Mouse (Mus musculus) kidney, embryonic 14.5 days (tissue): ENCODE measurements around the gene Foxp1. TPM values are rescaled to one million over a fixed set of nuclear protein-coding genes. Genes with fewer than 3 reads are reported as not detected.

Experiments
- ATAC-seq: fragments of 200-750 bp; cut with Nextera tagmentation; 2 replicates; pipeline ENCODE4 v1.8.0; 2017; ENCODE audit warnings: moderate number of reproducible peaks, mild to moderate bottlenecking, moderate TSS enrichment, moderate library complexity; ENCODE audit not compliant: low FRiP score, low TSS enrichment
- H3K27ac ChIP-seq: fragments of 300-500 bp; sonication (generic); 2 replicates; pipeline ENCODE4 v1.5.1; 2014; ENCODE audit warnings: low read depth, mild to moderate bottlenecking, low read length, moderate library complexity, mixed read lengths
- H3K27me3 ChIP-seq: fragments of 300-500 bp; sonication (generic); 2 replicates; pipeline ENCODE4 v1.6.1; 2014; ENCODE audit warnings: mild to moderate bottlenecking, low read length; ENCODE audit not compliant: control insufficient read depth, insufficient read depth
- H3K36me3 ChIP-seq: fragments of 300-500 bp; sonication (generic); 2 replicates; pipeline ENCODE4 v1.6.1; 2014; ENCODE audit warnings: low read length, mixed read lengths; ENCODE audit not compliant: control insufficient read depth, insufficient read depth
- H3K4me1 ChIP-seq: fragments of 300-500 bp; sonication (generic); 2 replicates; pipeline ENCODE4 v1.6.1; 2014; ENCODE audit warnings: low read length, mixed read lengths; ENCODE audit not compliant: control insufficient read depth, insufficient read depth
- H3K4me2 ChIP-seq: fragments of 300-500 bp; sonication (generic); replicated peaks from 2 replicates; pipeline ENCODE4 v1.6.1; 2014; ENCODE audit warnings: low read depth, mild to moderate bottlenecking, low read length
- H3K4me3 ChIP-seq: fragments of 300-500 bp; sonication (generic); 2 replicates; pipeline ENCODE4 v1.5.1; 2014; ENCODE audit warnings: mild to moderate bottlenecking, low read length
- H3K9ac ChIP-seq: fragments of 300-500 bp; sonication (generic); 2 replicates; pipeline ENCODE4 v1.6.1; 2014; ENCODE audit warnings: low read depth, mild to moderate bottlenecking, low read length, moderate library complexity
- H3K9me3 ChIP-seq: fragments of 300-500 bp; sonication (generic); 2 replicates; pipeline ENCODE4 v1.6.1; 2016; ENCODE audit warnings: low read length; ENCODE audit not compliant: control insufficient read depth
- WGBS: fragments of 180-500 bp; shearing (Covaris S2); extraction: QIAGEN DNeasy Blood & Tissue Kit; methylation state at CpG from one replicate; pipeline ENCODE4 v1.1.7; 2014; 5-methylcytosine and 5-hydroxymethylcytosine counted together
- polyA plus RNA-seq: library from polyadenylated mRNA; unstranded; fragments of >200 nt; fragmentation: Nextera tagmentation; extraction: Ambion mirVana; gene quantifications from 2 replicates; pipeline ENCODE4 v1.2.1, GENCODE M21; 2014

Foxp1 gene
- polyA plus RNA-seq, 1 experiment from 2014 or later: 67.4 TPM

- ATAC-seq: no peak
- whole genome bisulfite sequencing: 69% methylated on average over 4 of the region's 4 CpGs
These were observed 233.3 kb downstream of the Foxp1 start for GRCm38 (mm10) chr6:99289220-99289619.

DNA sequence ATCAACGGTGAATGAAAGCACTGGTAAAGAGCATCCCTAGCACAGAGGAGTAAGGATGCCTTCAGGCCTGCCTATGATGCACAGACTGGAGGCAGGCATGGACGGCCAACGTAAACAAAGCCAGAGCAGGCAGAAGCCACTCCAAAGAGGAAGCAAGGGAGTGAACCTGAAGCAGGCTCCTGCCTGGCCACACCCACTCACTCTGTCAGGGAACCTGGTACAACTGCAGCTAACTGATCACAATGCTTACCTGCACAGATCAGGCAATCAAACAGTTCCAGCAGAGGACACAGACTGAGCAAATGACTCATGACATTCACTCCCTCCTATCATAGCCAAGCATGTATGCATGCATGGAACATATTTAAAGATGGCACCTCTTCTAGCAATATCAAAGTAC lies 237.5 kb downstream of the Foxp1 start:
- 52% methylated on average over 3 of the region's 3 CpGs for WGBS
- H3K36me3 ChIP-seq: no peaks in the 10 kb centered on the region
- H3K4me3 ChIP-seq: no peak overlapping the region
- H3K27ac ChIP-seq: no peak overlapping the region
- no peaks in the 10 kb centered on the region for H3K9me3 ChIP-seq
- H3K9ac ChIP-seq: no peak overlapping the region
- H3K4me1 ChIP-seq: peaks cover 8% of the 10 kb centered on the region; the same call in 1 of the 2 replicates
- no peaks in the 10 kb centered on the region for H3K27me3 ChIP-seq
- no peak for ATAC-seq
- no peak overlapping the region for H3K4me2 ChIP-seq

More at GRCm38 (mm10) chr6:99289220-99289619, 233.3 kb downstream of the Foxp1 start:
- no peaks in the 10 kb centered on the region for H3K9me3 ChIP-seq
- H3K4me2 ChIP-seq: no peak overlapping the region
- no peak overlapping the region for H3K4me3 ChIP-seq
- H3K9ac ChIP-seq: no peak overlapping the region
- no peak overlapping the region for H3K27ac ChIP-seq
- 0 out of 2 replicates have a peak, but pooled peaks cover 3% of the 10 kb centered on the region for H3K4me1 ChIP-seq
- H3K36me3 ChIP-seq: no peaks in the 10 kb centered on the region
- H3K27me3 ChIP-seq: no peaks in the 10 kb centered on the region

DNA sequence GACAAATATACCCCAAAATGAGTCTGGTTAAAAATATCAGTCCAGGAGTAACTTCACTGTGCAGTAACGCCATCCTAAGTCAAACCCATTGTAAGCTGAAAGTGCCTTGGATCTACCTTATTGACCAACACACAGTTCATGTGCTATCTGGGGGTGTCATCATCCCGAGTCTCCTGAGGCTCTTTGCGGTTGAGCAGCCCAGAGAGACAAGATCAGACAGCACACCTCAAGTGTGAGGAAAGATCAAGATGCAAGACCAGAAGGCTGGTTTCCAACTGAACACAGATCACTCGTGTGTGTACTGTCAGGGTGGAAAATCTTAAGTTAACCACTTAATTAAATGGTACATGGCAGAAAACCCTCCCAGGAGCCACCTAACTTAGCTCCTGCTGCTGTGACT lies 238.5 kb downstream of the Foxp1 start:
- 78% methylated on average over 4 of the region's 4 CpGs for WGBS
- no peaks in the 10 kb centered on the region for H3K36me3 ChIP-seq
- H3K27me3 ChIP-seq: no peaks in the 10 kb centered on the region
- H3K4me1 ChIP-seq: peaks cover 8% of the 10 kb centered on the region; the same call in 1 of the 2 replicates
- no peak overlapping the region for H3K9ac ChIP-seq
- H3K4me2 ChIP-seq: no peak overlapping the region
- no peaks in the 10 kb centered on the region for H3K9me3 ChIP-seq
- H3K27ac ChIP-seq: no peak overlapping the region
- no peak for ATAC-seq
- H3K4me3 ChIP-seq: no peak overlapping the region

DNA sequence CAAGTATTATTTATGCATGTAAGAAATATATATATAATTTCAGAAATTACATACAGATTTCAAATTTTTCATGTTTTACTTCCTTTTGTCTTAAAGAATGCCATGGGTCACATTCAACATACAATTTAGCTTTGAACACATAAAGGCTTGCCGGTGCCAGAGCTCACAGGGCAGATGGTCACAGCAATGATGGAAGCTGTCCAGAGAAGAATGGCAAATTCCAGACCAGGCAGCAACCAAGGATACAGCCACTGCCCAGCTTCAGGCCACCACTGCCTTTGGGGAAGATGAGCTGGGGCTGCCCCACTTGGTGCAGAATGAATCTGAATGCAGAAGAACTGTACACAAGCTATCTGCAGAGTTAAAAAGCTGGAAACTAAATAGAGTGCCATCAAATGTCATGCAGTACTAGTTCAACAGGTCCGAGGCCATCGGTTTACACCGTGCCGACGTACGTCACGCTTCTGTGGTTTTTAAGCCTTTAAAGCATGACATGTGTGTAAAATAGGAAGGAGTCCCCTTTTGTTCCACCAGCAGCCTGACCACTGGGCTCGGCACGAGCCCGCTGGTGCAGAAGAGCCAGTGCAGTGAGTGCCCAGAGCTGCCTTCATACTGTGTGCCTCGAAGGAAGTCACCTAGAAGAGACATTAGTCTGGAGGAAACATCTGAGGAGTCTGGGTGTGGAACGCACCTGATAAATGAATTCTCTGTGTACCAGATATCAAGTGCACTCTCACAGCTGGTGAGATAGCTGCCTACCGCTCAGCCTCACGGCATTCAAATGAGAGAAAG lies 239.5 kb downstream of the Foxp1 start:
- Histone ChIP-seq H3K4me2 (no peak overlapping the region), H3K27me3 (no peaks in the 10 kb centered on the region), H3K36me3 (no peaks in the 10 kb centered on the region), H3K27ac (no peak overlapping the region), H3K4me3 (no peak overlapping the region), H3K9ac (no peak overlapping the region), H3K9me3 (no peaks in the 10 kb centered on the region), H3K4me1 (peaks cover 8% of the 10 kb centered on the region; the same call in 1 of the 2 replicates)
- ATAC-seq: no peak
- 50% methylated on average over 15 of the region's 15 CpGs for WGBS

- H3K9me3 ChIP-seq: no peaks in the 10 kb centered on the region
- H3K4me3 ChIP-seq: no peak overlapping the region
- no peaks in the 10 kb centered on the region for H3K36me3 ChIP-seq
- H3K27ac ChIP-seq: no peak overlapping the region
- no peaks in the 10 kb centered on the region for H3K27me3 ChIP-seq
- H3K4me1 ChIP-seq: peaks cover 10% of the 10 kb centered on the region; the same call in 1 of the 2 replicates
- H3K9ac ChIP-seq: no peak overlapping the region
- WGBS: 93% methylated on average over 9 of the region's 9 CpGs
- no peak for ATAC-seq
- H3K4me2 ChIP-seq: no peak overlapping the region
These were observed 241.1 kb downstream of the Foxp1 start for GRCm38 (mm10) chr6:99281433-99281832.

DNA sequence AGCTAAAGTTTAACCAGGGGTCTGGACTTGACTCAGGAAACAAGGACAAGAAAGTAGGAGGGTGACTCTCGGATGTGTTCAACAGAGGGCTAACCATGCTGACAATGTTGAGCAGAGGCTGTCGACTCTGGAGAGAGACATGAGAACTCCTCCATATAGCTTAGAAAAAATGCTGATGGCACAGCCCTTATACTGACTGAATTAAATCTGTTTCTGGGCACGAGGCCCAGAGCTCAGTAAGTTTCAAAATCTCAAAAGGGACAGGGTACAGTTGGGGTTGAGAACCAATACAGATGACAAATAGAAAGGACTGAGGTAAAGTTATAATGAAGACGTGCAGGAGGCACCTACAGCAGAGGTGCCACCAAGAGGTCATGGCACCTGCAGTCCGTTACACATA lies 241.9 kb downstream of the Foxp1 start:
- Histone ChIP-seq H3K4me3 (no peak overlapping the region), H3K9ac (no peak overlapping the region), H3K36me3 (no peaks in the 10 kb centered on the region), H3K27ac (no peak overlapping the region), H3K4me2 (no peak overlapping the region), H3K9me3 (no peaks in the 10 kb centered on the region), H3K27me3 (no peaks in the 10 kb centered on the region), H3K4me1 (peaks cover 16% of the 10 kb centered on the region; the same call in 1 of the 2 replicates)
- WGBS: 75% methylated on average over 5 of the region's 5 CpGs
- ATAC-seq: no peak

GRCm38 (mm10) chr6:99277251-99277650 lies 245.3 kb downstream of the Foxp1 start:
- Histone ChIP-seq H3K9ac (no peak overlapping the region), H3K4me2 (no peak overlapping the region), H3K4me3 (no peak overlapping the region), H3K4me1 (peaks cover 8% of the 10 kb centered on the region; the same call in 1 of the 2 replicates), H3K36me3 (no peaks in the 10 kb centered on the region), H3K9me3 (no peaks in the 10 kb centered on the region), H3K27me3 (no peaks in the 10 kb centered on the region), H3K27ac (no peak overlapping the region)
- no peak for ATAC-seq
- 90% methylated on average over 1 of the region's 1 CpGs for WGBS

- Histone ChIP-seq H3K9ac (no peak overlapping the region), H3K4me1 (peaks cover 8% of the 10 kb centered on the region; the same call in 1 of the 2 replicates), H3K4me2 (no peak overlapping the region), H3K36me3 (no peaks in the 10 kb centered on the region), H3K9me3 (no peaks in the 10 kb centered on the region), H3K27ac (no peak overlapping the region), H3K4me3 (no peak overlapping the region), H3K27me3 (no peaks in the 10 kb centered on the region)
- 16% methylated on average over 7 of the region's 7 CpGs for WGBS
- ATAC-seq: peak; percentile 25; the same call in 1 of the 2 replicates
These were observed 246.2 kb downstream of the Foxp1 start for GRCm38 (mm10) chr6:99276297-99276653.
